9 mouse cellular contexts compared by ENCODE assay signal in the genomic region with DNA sequence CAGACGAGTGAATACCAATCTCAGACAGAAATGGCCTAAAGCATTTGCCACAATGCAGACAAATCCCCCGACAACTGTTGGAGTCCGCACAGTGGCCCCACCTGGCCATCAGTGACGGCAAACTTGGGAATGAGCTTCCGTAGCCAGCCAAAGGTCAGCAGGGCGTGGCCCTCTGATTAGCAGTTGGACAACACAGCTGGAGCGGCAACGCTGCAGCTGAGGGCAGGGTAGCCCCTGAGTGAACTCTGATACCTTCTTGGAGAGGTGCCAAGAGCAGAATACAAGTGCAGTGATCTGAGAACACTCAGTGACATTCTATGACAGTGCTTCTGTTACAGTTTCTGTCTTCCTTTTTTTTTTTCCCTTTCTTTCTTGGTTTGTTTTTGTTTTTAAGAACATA.
DNase-seq lines count a peak whose midpoint lies in the region; ATAC-seq and TF ChIP-seq lines count a peak whose summit lies in the region.
"Had no signal": no experiment of that assay in that cellular context is flagged by ENCODE, and none has a peak within 500 bp of the region (broad histone marks: within the 10 kb centered on the region; RNA-seq: fewer than 3 reads in every experiment).

No protein-coding gene starts in this region.

- no peak for TF ChIP-seq CTCF in forebrain, postnatal 0 days (IDR thresholded peaks at IDR 0.05; ENCODE audit: low read depth)

- 50% methylated on average over 8 of the region's 8 CpGs for WGBS in forebrain, embryonic 14.5 days
- WGBS in forebrain, postnatal 0 days = 51% methylated on average over 8 of the region's 8 CpGs
- 21% methylated on average over 8 of the region's 8 CpGs for WGBS in intestine, embryonic 15.5 days
- 52% methylated on average over 8 of the region's 8 CpGs for WGBS in liver, embryonic 13.5 days (ENCODE audit: insufficient replicate concordance)

- no peaks in the 10 kb centered on the region for H3K9me3 ChIP-seq in forebrain, embryonic 14.5 days (replicated peaks; ENCODE audit: control insufficient read depth, low read length)
- no peaks in the 10 kb centered on the region for H3K9me3 ChIP-seq in forebrain, postnatal 0 days (ENCODE audit: low read length)
- H3K9me3 ChIP-seq in intestine, embryonic 15.5 days = no peaks in the 10 kb centered on the region
- no peaks in the 10 kb centered on the region for H3K9me3 ChIP-seq in liver, embryonic 13.5 days (replicated peaks)

- no peak overlapping the region for H3K4me3 ChIP-seq in forebrain, embryonic 14.5 days (ENCODE audit: low read depth, low read length)
- no peak overlapping the region for H3K4me3 ChIP-seq in forebrain, postnatal 0 days (ENCODE audit: low read depth, low read length)
- H3K4me3 ChIP-seq in intestine, embryonic 15.5 days (replicated peaks) = no peak overlapping the region
- no peak overlapping the region for H3K4me3 ChIP-seq in liver, embryonic 13.5 days (replicated peaks)

- H3K27ac ChIP-seq in forebrain, embryonic 14.5 days (ENCODE audit: low read depth, low read length) = no peak overlapping the region
- no peak overlapping the region for H3K27ac ChIP-seq in forebrain, postnatal 0 days (ENCODE audit: low read depth, low read length)
- peak overlapping the region; percentile 67 for H3K27ac ChIP-seq in intestine, embryonic 15.5 days
- H3K27ac ChIP-seq in liver, embryonic 13.5 days = no peak overlapping the region

- no peaks in the 10 kb centered on the region; the same call in 1 of the 2 replicates for H3K4me1 ChIP-seq in forebrain, embryonic 14.5 days (ENCODE audit: control insufficient read depth, insufficient read depth, low read length)
- no peaks in the 10 kb centered on the region for H3K4me1 ChIP-seq in forebrain, postnatal 0 days (ENCODE audit: insufficient read depth)
- H3K4me1 ChIP-seq in intestine, embryonic 15.5 days (replicated peaks) = peaks cover 13% of the 10 kb centered on the region
- H3K4me1 ChIP-seq in liver, embryonic 13.5 days (replicated peaks) = 0 out of 2 replicates have a peak, but pooled peaks cover 9% of the 10 kb centered on the region

- no peak for ATAC-seq in forebrain, embryonic 14.5 days
- no peak for ATAC-seq in forebrain, postnatal 0 days
- peak; percentile 92 for ATAC-seq in intestine, embryonic 15.5 days
- peak; percentile 69 for ATAC-seq in liver, embryonic 13.5 days (ENCODE audit: low read depth)
- no peak for ATAC-seq in inflammation-experienced regulatory T-cells, adult 6 months

- H3K27me3 ChIP-seq in forebrain, embryonic 14.5 days (replicated peaks; ENCODE audit: control insufficient read depth, insufficient read depth, low read length) = no peaks in the 10 kb centered on the region
- no peaks in the 10 kb centered on the region for H3K27me3 ChIP-seq in forebrain, postnatal 0 days (ENCODE audit: insufficient read depth, low read length)
- H3K27me3 ChIP-seq in intestine, embryonic 15.5 days (replicated peaks) = no peaks in the 10 kb centered on the region
- no peaks in the 10 kb centered on the region for H3K27me3 ChIP-seq in liver, embryonic 13.5 days

- intact Hi-C loops in left cerebral cortex, postnatal 10 days (cut with DNase I) = no loop called here

- H3K9ac ChIP-seq in forebrain, embryonic 14.5 days (ENCODE audit: low read length) = no peak overlapping the region
- no peak overlapping the region for H3K9ac ChIP-seq in forebrain, postnatal 0 days
- H3K9ac ChIP-seq in intestine, embryonic 15.5 days = no peak overlapping the region
- no peak overlapping the region for H3K9ac ChIP-seq in liver, embryonic 13.5 days

- no peaks in the 10 kb centered on the region for H3K36me3 ChIP-seq in forebrain, embryonic 14.5 days (ENCODE audit: control insufficient read depth, insufficient read depth, low read length)
- no peaks in the 10 kb centered on the region for H3K36me3 ChIP-seq in forebrain, postnatal 0 days (ENCODE audit: insufficient read depth)
- no peaks in the 10 kb centered on the region for H3K36me3 ChIP-seq in intestine, embryonic 15.5 days
- H3K36me3 ChIP-seq in liver, embryonic 13.5 days = no peaks in the 10 kb centered on the region

- H3K4me2 ChIP-seq in forebrain, embryonic 14.5 days (ENCODE audit: low read length) = no peak overlapping the region
- H3K4me2 ChIP-seq in forebrain, postnatal 0 days (ENCODE audit: low read depth) = no peak overlapping the region
- H3K4me2 ChIP-seq in intestine, embryonic 15.5 days (replicated peaks) = peak overlapping the region; percentile 30; the same call in 1 of the 2 replicates
- no peak overlapping the region for H3K4me2 ChIP-seq in liver, embryonic 13.5 days
- H3K4me2 ChIP-seq: midbrain, embryonic 11.5 days had no signal

- DNase-seq in forebrain, embryonic 14.5 days (ENCODE audit: low spot score) = peak; percentile 21
- DNase-seq in forebrain, postnatal 0 days = no peak
- peak; percentile 21 for DNase-seq in adrenal gland, adult 8-10 months
- DNase-seq in liver, embryonic 13.5 days = no peak
- no peak for DNase-seq in left cerebral cortex, postnatal 10 days (ENCODE audit: extremely low spot score in 1 of 2, low spot score in 2 of 2)
- no peak for DNase-seq in layer of hippocampus, adult 9-11 months

Comparison
In these comparisons a context has a peak if more than half of its experiments do, and no peak if none do; other contexts are left out.
1. DNase-seq: peak in forebrain, embryonic 14.5 days (single experiment) and adrenal gland, adult 8-10 months (single experiment); none in forebrain, postnatal 0 days (single experiment), liver, embryonic 13.5 days (single experiment), left cerebral cortex, postnatal 10 days (0 of 2) and layer of hippocampus, adult 9-11 months (single experiment).
2. ATAC-seq: peak in intestine, embryonic 15.5 days (single experiment) and liver, embryonic 13.5 days (single experiment); none in forebrain, embryonic 14.5 days (single experiment), forebrain, postnatal 0 days (single experiment) and inflammation-experienced regulatory T-cells, adult 6 months (single experiment).